Mouse (Mus musculus): Measurements from ENCODE around the gene Arhgap31. TPM values are rescaled to one million over a fixed set of nuclear protein-coding genes. Genes with fewer than 3 reads are reported as not detected.

Arhgap31 gene
- polyA plus RNA-seq, 1 experiment from 2014 or later: 17.3 TPM

DNA sequence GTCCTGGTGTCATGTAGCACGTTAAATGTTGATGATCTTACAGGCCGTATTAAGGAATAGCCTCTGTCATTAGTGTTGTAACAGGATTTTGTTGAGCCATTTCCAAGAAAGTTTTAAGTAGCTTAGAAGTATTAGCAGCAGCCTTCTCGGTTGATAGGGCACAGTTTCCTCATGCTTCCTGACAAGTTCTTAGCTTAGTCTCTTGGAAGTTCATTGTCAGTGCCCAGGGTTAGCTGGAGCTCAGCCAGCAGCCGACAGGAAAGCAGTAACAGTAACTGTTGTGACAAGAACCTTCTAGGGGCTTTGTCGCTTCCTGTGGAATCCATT lies 43.1 kb upstream of the Arhgap31 start:
- Histone ChIP-seq H3K4me2 (ENCODE audit: low read depth, low read length) (no peak overlapping the region), H3K27ac (replicated peaks; ENCODE audit: low read depth, low read length) (no peak overlapping the region), H3K4me3 (ENCODE audit: low read depth, low read length) (no peak overlapping the region), H3K9ac (ENCODE audit: low read depth, low read length) (no peak overlapping the region), H3K4me1 (ENCODE audit: control insufficient read depth, insufficient read depth, low read length) (peaks cover 14% of the 10 kb centered on the region), H3K9me3 (ENCODE audit: control insufficient read depth, low read length) (no peaks in the 10 kb centered on the region), H3K36me3 (ENCODE audit: control insufficient read depth, insufficient read depth, low read length) (peaks cover 8% of the 10 kb centered on the region; the same call in 1 of the 2 replicates), H3K27me3 (replicated peaks; ENCODE audit: control insufficient read depth, insufficient read depth, low read length) (no peaks in the 10 kb centered on the region)
- 17% methylated on average over 5 of the region's 5 CpGs for WGBS
- peak; percentile 85 for DNase-seq (ENCODE audit: low spot score)
- ATAC-seq (ENCODE audit: low read depth): peak; percentile 34; the same call in 1 of the 2 replicates

DNA sequence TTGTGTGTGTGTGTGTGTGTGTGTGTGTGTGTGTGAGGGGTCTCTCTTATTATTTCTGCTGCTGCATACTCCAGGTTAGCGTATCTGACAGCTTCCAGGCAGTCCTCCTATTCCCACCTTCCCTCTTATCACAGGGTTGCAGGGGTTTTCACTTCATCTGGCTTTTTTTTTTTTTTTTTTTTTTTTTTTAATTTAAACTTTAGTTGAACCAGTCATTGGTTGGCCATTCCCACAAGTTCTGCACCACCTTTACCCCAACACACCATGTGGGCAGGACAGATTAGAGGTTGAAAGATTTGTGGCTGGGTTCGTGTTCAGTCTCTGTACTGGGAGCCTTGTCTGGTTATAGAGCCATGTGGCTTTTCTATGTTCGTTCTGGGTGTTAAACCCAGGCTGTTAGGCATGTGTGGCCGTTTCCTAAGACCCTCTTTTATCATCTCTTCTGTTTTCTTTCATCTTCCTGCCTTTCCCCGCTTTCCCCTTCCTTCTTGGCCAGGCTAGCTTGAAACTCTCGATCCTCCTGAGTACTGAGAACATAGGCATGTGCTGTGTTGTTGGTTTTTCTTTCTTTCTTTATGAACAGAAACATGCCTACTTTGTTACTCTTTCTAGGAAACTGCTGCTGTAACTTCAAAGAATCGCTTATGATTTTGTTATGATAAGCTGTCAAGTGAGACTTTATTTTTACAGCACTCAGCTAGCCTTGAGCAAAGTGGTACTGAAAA lies 42.5 kb upstream of the Arhgap31 start:
- Histone ChIP-seq H3K36me3 (ENCODE audit: control insufficient read depth, insufficient read depth, low read length) (peaks cover 8% of the 10 kb centered on the region; the same call in 1 of the 2 replicates), H3K9me3 (ENCODE audit: control insufficient read depth, low read length) (no peaks in the 10 kb centered on the region), H3K27ac (replicated peaks; ENCODE audit: low read depth, low read length) (no peak overlapping the region), H3K27me3 (replicated peaks; ENCODE audit: control insufficient read depth, insufficient read depth, low read length) (no peaks in the 10 kb centered on the region), H3K4me1 (ENCODE audit: control insufficient read depth, insufficient read depth, low read length) (peaks cover 14% of the 10 kb centered on the region), H3K9ac (ENCODE audit: low read depth, low read length) (no peak overlapping the region), H3K4me2 (ENCODE audit: low read depth, low read length) (no peak overlapping the region), H3K4me3 (ENCODE audit: low read depth, low read length) (no peak overlapping the region)
- ATAC-seq (ENCODE audit: low read depth): no peak
- 38% methylated on average over 7 of the region's 7 CpGs for WGBS
- peak; percentile 28 for DNase-seq (ENCODE audit: low spot score)

DNA sequence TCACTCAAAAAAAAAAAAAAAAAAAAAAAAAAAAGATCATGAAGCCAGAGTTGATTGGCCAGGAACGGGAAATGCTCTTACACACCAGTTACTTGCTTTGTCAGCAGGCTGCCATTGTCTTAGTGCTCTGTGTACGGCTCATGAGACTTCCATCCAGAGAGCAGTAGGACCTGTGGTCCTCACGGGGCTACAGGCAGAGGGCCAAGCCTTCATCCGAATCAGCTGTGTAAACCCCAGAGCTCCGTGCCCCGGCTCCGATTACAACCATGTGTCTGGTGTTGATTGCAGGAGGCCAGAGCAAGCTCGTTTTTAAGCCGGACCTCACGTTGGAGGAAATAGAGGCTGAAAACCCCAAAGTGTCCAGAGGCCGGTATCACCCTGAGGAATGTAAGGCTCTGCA lies 40.6 kb upstream of the Arhgap31 start:
- Histone ChIP-seq H3K27ac (replicated peaks; ENCODE audit: low read depth, low read length) (no peak overlapping the region), H3K4me3 (ENCODE audit: low read depth, low read length) (no peak overlapping the region), H3K9ac (ENCODE audit: low read depth, low read length) (no peak overlapping the region), H3K4me1 (ENCODE audit: control insufficient read depth, insufficient read depth, low read length) (peaks cover 14% of the 10 kb centered on the region), H3K4me2 (ENCODE audit: low read depth, low read length) (0 out of 2 replicates have a peak overlapping the region, but pooled peaks have one; percentile 16), H3K36me3 (ENCODE audit: control insufficient read depth, insufficient read depth, low read length) (peaks cover 7% of the 10 kb centered on the region; the same call in 1 of the 2 replicates), H3K27me3 (replicated peaks; ENCODE audit: control insufficient read depth, insufficient read depth, low read length) (no peaks in the 10 kb centered on the region), H3K9me3 (ENCODE audit: control insufficient read depth, low read length) (no peaks in the 10 kb centered on the region)
- DNase-seq (ENCODE audit: low spot score) (peak; percentile 84), ATAC-seq (ENCODE audit: low read depth) (peak; percentile 80)
- 14% methylated on average over 11 of the region's 11 CpGs for WGBS

DNA sequence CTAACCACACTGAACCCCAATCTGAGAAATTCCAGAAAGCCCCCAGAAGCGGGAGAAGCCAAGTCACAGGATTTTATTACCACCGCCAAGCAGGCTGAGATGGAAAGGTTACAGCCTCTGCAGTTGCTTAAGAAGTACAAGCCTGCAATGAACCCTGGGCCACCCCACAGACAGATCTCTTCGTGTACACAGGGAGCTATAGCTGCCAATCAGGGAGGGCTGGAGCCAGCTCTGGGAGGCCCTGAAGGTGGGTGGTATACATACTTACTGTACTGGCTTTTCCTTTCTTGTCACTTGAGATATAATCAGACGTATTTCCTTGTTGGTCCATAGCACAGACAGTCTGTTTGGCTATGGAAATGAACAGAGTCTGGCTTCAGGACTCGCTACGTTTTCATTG lies 37.7 kb upstream of the Arhgap31 start:
- Histone ChIP-seq H3K27me3 (replicated peaks; ENCODE audit: control insufficient read depth, insufficient read depth, low read length) (no peaks in the 10 kb centered on the region), H3K9me3 (ENCODE audit: control insufficient read depth, low read length) (no peaks in the 10 kb centered on the region), H3K4me2 (ENCODE audit: low read depth, low read length) (no peak overlapping the region), H3K36me3 (ENCODE audit: control insufficient read depth, insufficient read depth, low read length) (0 out of 2 replicates have a peak, but pooled peaks cover 3% of the 10 kb centered on the region), H3K4me1 (ENCODE audit: control insufficient read depth, insufficient read depth, low read length) (peaks cover 14% of the 10 kb centered on the region), H3K4me3 (ENCODE audit: low read depth, low read length) (no peak overlapping the region), H3K9ac (ENCODE audit: low read depth, low read length) (no peak overlapping the region), H3K27ac (replicated peaks; ENCODE audit: low read depth, low read length) (no peak overlapping the region)
- WGBS: 64% methylated on average over 6 of the region's 6 CpGs
- ATAC-seq (ENCODE audit: low read depth): no peak
- peak; percentile 27 for DNase-seq (ENCODE audit: low spot score)

DNA sequence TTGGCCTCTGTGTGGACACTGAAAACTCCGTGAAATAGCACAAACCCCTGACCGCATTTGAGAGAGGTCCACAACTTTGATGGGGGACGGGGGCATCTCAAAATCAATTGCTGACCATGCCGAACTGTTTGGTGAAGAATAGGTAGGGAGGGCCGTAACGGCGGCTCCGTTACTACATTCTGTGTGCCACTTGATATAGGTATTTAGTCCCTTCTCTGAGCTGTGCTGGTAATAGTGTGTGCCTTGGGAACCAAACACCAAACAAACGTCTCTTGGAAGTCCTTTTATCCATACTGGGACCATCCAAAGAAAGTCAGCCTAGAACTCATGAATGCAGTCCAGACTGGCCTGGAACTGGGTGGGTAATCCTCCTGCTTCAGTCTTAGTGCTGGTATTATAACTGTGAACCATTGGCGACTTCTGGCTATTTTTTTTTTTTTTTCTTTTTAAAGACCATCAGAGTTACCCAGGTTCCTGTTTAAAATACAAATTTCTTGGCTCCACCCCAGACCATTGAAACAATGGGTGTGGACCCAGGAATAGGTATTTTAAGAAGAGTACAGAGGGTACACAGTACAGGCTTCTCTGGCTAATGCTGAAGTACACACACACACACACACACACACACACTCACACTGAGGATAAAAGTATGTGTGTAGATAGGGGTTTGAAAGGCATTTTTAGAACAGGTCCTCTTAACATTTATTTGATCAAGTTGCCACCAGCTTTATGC lies 31.0 kb upstream of the Arhgap31 start:
- no peak for ATAC-seq (ENCODE audit: low read depth)
- no peak overlapping the region for H3K4me2 ChIP-seq (ENCODE audit: low read depth, low read length)
- no peak overlapping the region for H3K4me3 ChIP-seq (ENCODE audit: low read depth, low read length)
- no peak overlapping the region for H3K9ac ChIP-seq (ENCODE audit: low read depth, low read length)
- H3K4me1 ChIP-seq (ENCODE audit: control insufficient read depth, insufficient read depth, low read length): no peaks in the 10 kb centered on the region
- H3K9me3 ChIP-seq (ENCODE audit: control insufficient read depth, low read length): no peaks in the 10 kb centered on the region
- WGBS: 85% methylated on average over 10 of the region's 10 CpGs
- no peak overlapping the region for H3K27ac ChIP-seq (replicated peaks; ENCODE audit: low read depth, low read length)
- 0 out of 2 replicates have a peak, but pooled peaks cover 6% of the 10 kb centered on the region for H3K36me3 ChIP-seq (ENCODE audit: control insufficient read depth, insufficient read depth, low read length)
- no peaks in the 10 kb centered on the region for H3K27me3 ChIP-seq (replicated peaks; ENCODE audit: control insufficient read depth, insufficient read depth, low read length)
- no peak for DNase-seq (ENCODE audit: low spot score)

DNA sequence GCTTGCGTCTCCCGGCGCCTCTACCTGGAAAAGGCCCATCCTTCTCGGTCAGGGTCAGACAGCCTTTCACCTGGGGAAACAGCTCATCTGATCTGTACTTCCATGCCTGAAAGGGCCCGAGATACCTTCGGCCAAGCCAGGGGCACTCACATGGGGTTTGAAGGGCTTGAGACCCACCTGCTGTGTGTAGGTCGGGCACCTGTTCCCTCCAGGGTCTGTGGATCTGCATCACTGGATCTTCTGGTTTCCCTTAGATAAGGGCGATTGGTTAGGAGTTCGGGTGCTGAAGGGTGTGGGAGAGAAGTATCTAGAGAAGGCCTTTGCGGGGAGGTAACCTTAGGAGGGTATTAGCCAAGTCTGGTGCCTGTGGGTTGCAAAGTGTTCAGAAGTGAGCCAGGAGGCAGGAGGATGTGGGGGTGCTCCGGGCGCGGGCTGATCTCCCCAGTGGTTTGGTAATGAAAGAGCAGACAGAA lies 29.6 kb upstream of the Arhgap31 start:
- WGBS: 0% methylated on average over 10 of the region's 13 CpGs
- ATAC-seq (ENCODE audit: low read depth): peak; percentile 75
- Histone ChIP-seq H3K4me3 (ENCODE audit: low read depth, low read length) (peak overlapping the region; percentile 76), H3K4me2 (ENCODE audit: low read depth, low read length) (peak overlapping the region; percentile 81), H3K36me3 (ENCODE audit: control insufficient read depth, insufficient read depth, low read length) (0 out of 2 replicates have a peak, but pooled peaks cover 6% of the 10 kb centered on the region), H3K9ac (ENCODE audit: low read depth, low read length) (peak overlapping the region; percentile 84), H3K27ac (replicated peaks; ENCODE audit: low read depth, low read length) (peak overlapping the region; percentile 83), H3K27me3 (replicated peaks; ENCODE audit: control insufficient read depth, insufficient read depth, low read length) (no peaks in the 10 kb centered on the region), H3K4me1 (ENCODE audit: control insufficient read depth, insufficient read depth, low read length) (no peaks in the 10 kb centered on the region), H3K9me3 (ENCODE audit: control insufficient read depth, low read length) (no peaks in the 10 kb centered on the region)
- DNase-seq (ENCODE audit: low spot score): peak; percentile 71

DNA sequence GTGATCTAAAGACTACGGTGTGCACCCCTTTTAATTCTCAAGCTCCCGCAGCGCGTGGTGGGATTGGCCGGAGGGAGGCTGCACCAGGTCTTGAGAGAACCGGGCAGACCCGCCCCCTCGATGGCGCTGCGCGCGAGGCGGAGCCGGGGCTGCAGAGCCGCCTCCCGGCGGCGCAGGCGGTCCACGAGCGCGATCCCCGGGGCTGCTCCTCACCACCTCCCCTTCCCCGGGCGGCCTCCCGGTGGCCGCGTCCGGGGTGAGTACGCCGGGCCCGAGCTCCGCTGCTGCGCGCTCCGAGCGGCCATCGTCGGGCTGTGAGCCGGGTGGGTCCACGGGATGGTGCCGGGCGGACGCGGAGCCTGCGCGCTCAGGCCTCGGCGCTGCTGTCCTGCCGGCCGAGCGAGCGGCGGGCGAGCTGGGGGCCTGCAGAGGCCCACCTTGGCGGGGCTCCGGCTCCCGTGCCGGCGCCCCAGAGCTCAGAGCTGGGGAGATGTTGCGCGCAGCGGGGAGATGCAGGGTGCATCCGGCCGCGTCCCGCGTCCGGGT lies 29.1 kb upstream of the Arhgap31 start, which contains the start of gene B4galt4:
TSS of gene B4galt4 (plus strand) at position 152 of the 546 bp plus-strand sequence.
- no peaks in the 10 kb centered on the region for H3K9me3 ChIP-seq (ENCODE audit: control insufficient read depth, low read length)
- H3K27me3 ChIP-seq (replicated peaks; ENCODE audit: control insufficient read depth, insufficient read depth, low read length): no peaks in the 10 kb centered on the region
- H3K4me3 ChIP-seq (ENCODE audit: low read depth, low read length): peak within 1 kb of the TSS; percentile 76
- DNase-seq (ENCODE audit: low spot score) (peak; percentile 89), ATAC-seq (ENCODE audit: low read depth) (peak; percentile 95)
- H3K36me3 ChIP-seq (ENCODE audit: control insufficient read depth, insufficient read depth, low read length): 0 out of 2 replicates have a peak, but pooled peaks cover 6% of the 10 kb centered on the region
- WGBS: under 1% methylated on average over 12 of the region's 69 CpGs
- H3K9ac ChIP-seq (ENCODE audit: low read depth, low read length): peak within 1 kb of the TSS; percentile 84
- H3K4me2 ChIP-seq (ENCODE audit: low read depth, low read length): peak within 1 kb of the TSS; percentile 81
- H3K4me1 ChIP-seq (ENCODE audit: control insufficient read depth, insufficient read depth, low read length): no peaks in the 10 kb centered on the region
- peak within 1 kb of the TSS; percentile 83 for H3K27ac ChIP-seq (replicated peaks; ENCODE audit: low read depth, low read length)

DNA sequence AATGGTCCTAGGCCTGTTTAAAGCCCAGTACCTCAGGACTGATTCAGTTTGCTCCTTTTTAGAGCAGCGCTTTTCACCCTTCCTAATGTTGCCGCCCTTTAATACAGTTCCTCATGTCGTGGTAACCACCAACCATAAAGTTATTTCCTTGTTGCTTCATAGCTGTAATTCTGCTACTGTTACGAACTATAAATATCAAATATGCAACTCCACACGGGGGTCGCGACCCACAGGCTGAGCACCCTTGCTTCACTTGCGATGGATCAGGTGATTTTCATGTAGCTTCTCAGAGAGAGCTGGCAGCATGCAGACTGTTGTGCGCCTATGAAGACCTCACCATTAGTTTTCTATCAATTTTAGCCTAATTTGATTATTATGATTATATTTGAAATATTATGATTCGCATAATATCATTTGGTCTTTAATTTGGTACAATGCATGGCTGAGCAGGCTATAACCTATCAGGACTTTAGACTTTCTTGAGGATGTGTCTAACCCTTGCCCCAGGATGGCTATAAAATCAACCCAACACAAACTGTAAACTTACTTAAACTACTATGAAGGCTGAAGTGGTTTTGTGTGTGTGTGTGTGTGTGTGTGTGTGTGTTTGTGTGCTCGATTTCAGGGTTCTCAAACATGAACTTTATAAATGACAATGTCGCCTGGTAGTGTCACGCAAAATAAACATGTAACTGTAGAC lies 28.3 kb upstream of the Arhgap31 start:
- 75% methylated on average over 13 of the region's 13 CpGs for WGBS
- no peak for ATAC-seq (ENCODE audit: low read depth)
- no peak for DNase-seq (ENCODE audit: low spot score)

More for the DNA sequence above, 28.3 kb upstream of the Arhgap31 start:
- Histone ChIP-seq H3K4me3 (ENCODE audit: low read depth, low read length) (peak overlapping the region; percentile 76), H3K4me2 (ENCODE audit: low read depth, low read length) (peak overlapping the region; percentile 81), H3K36me3 (ENCODE audit: control insufficient read depth, insufficient read depth, low read length) (0 out of 2 replicates have a peak, but pooled peaks cover 6% of the 10 kb centered on the region), H3K9ac (ENCODE audit: low read depth, low read length) (peak overlapping the region; percentile 84; the same call in 1 of the 2 replicates), H3K4me1 (ENCODE audit: control insufficient read depth, insufficient read depth, low read length) (no peaks in the 10 kb centered on the region), H3K27me3 (replicated peaks; ENCODE audit: control insufficient read depth, insufficient read depth, low read length) (no peaks in the 10 kb centered on the region), H3K27ac (replicated peaks; ENCODE audit: low read depth, low read length) (no peak overlapping the region), H3K9me3 (ENCODE audit: control insufficient read depth, low read length) (no peaks in the 10 kb centered on the region)
